Mouse (Mus musculus): ENCODE data around the gene Cfb. TPM values are rescaled to one million over a fixed set of nuclear protein-coding genes. Genes with fewer than 3 reads are reported as not detected.
"Not testable (repeated sequence)": the region's sequence is repeated elsewhere in the genome, so short reads cannot be mapped to it uniquely, and the experiment has no call there.

Cfb gene
- 12.3 and 14.9 TPM in 2 replicates for polyA plus RNA-seq (2012; rRNA removed)

GRCm38 (mm10) chr17:34862416-34863081 is at the start of gene Cfb:
TSS of gene Cfb (minus strand) at chr17:34862518.
- H3K4me1 ChIP-seq (replicated peaks; ENCODE audit: control insufficient read depth, insufficient read depth, low read length), result peaks cover 2% of the 10 kb centered on the region; the same call in 1 of the 2 replicates
- no peak within 1 kb of the TSS for H3K4me3 ChIP-seq (ENCODE audit: control insufficient read depth, insufficient read depth, low read length)
- H3K27ac ChIP-seq (ENCODE audit: control insufficient read depth, insufficient read depth, low read length), result no peak within 1 kb of the TSS
- no peaks in the 10 kb centered on the region for H3K36me3 ChIP-seq (ENCODE audit: control insufficient read depth, insufficient read depth, low read length)
- TF ChIP-seq CTCF (IDR thresholded peaks at IDR 0.05; ENCODE audit: borderline replicate concordance, control insufficient read depth, extremely low read depth, insufficient read depth, low read length, poor library complexity), result no peak
- TF ChIP-seq POLR2A (IDR thresholded peaks at IDR 0.05; ENCODE audit: control insufficient read depth, extremely low read depth, insufficient read depth, low read length, poor library complexity), result no peak
- DNase-seq, result no peak
- no peaks in the 10 kb centered on the region for H3K27me3 ChIP-seq (ENCODE audit: control insufficient read depth, insufficient read depth, low read length)
- WGBS, result 70% methylated on average over 8 of the region's 8 CpGs

- Histone ChIP-seq H3K4me1 (replicated peaks; ENCODE audit: control insufficient read depth, insufficient read depth, low read length) (no peaks in the 10 kb centered on the region), H3K36me3 (ENCODE audit: control insufficient read depth, insufficient read depth, low read length) (peaks cover 65% of the 10 kb centered on the region), H3K27me3 (ENCODE audit: control insufficient read depth, insufficient read depth, low read length) (no peaks in the 10 kb centered on the region), H3K4me3 (ENCODE audit: control insufficient read depth, insufficient read depth, low read length) (no peak overlapping the region), H3K27ac (ENCODE audit: control insufficient read depth, insufficient read depth, low read length) (no peak overlapping the region)
- 56% methylated on average over 5 of the region's 5 CpGs for WGBS
- peak; percentile 87 for DNase-seq
- TF ChIP-seq CTCF (IDR thresholded peaks at IDR 0.05; ENCODE audit: borderline replicate concordance, control insufficient read depth, extremely low read depth, insufficient read depth, low read length, poor library complexity) (peak; percentile 99), POLR2A (IDR thresholded peaks at IDR 0.05; ENCODE audit: control insufficient read depth, extremely low read depth, insufficient read depth, low read length, poor library complexity) (no peak)
Measured at GRCm38 (mm10) chr17:34911945-34912351, 49.6 kb upstream of the Cfb start.

GRCm38 (mm10) chr17:34910982-34911381 is 48.7 kb upstream of the Cfb start:
- 92% methylated on average over 10 of the region's 10 CpGs for WGBS
- no peaks in the 10 kb centered on the region for H3K27me3 ChIP-seq (ENCODE audit: control insufficient read depth, insufficient read depth, low read length)
- no peak overlapping the region for H3K4me3 ChIP-seq (ENCODE audit: control insufficient read depth, insufficient read depth, low read length)
- no peak for DNase-seq
- TF ChIP-seq POLR2A (IDR thresholded peaks at IDR 0.05; ENCODE audit: control insufficient read depth, extremely low read depth, insufficient read depth, low read length, poor library complexity), result no peak
- TF ChIP-seq CTCF (IDR thresholded peaks at IDR 0.05; ENCODE audit: borderline replicate concordance, control insufficient read depth, extremely low read depth, insufficient read depth, low read length, poor library complexity), result no peak
- peaks cover 74% of the 10 kb centered on the region for H3K36me3 ChIP-seq (ENCODE audit: control insufficient read depth, insufficient read depth, low read length)
- no peak overlapping the region for H3K27ac ChIP-seq (ENCODE audit: control insufficient read depth, insufficient read depth, low read length)
- no peaks in the 10 kb centered on the region for H3K4me1 ChIP-seq (replicated peaks; ENCODE audit: control insufficient read depth, insufficient read depth, low read length)

- H3K4me1 ChIP-seq (replicated peaks; ENCODE audit: control insufficient read depth, insufficient read depth, low read length), result 0 out of 2 replicates have a peak, but pooled peaks cover 2% of the 10 kb centered on the region
- no peak overlapping the region for H3K4me3 ChIP-seq (ENCODE audit: control insufficient read depth, insufficient read depth, low read length)
- H3K27me3 ChIP-seq (ENCODE audit: control insufficient read depth, insufficient read depth, low read length), result no peaks in the 10 kb centered on the region
- DNase-seq, result no peak
- H3K36me3 ChIP-seq (ENCODE audit: control insufficient read depth, insufficient read depth, low read length), result peaks cover 48% of the 10 kb centered on the region
- TF ChIP-seq CTCF (IDR thresholded peaks at IDR 0.05; ENCODE audit: borderline replicate concordance, control insufficient read depth, extremely low read depth, insufficient read depth, low read length, poor library complexity) (no peak), POLR2A (IDR thresholded peaks at IDR 0.05; ENCODE audit: control insufficient read depth, extremely low read depth, insufficient read depth, low read length, poor library complexity) (no peak)
- no peak overlapping the region for H3K27ac ChIP-seq (ENCODE audit: control insufficient read depth, insufficient read depth, low read length)
- WGBS, result 94% methylated on average over 9 of the region's 9 CpGs
Measured at GRCm38 (mm10) chr17:34902895-34903294, 40.6 kb upstream of the Cfb start.

- not testable (repeated sequence) for H3K27me3 ChIP-seq (ENCODE audit: control insufficient read depth, insufficient read depth, low read length); H3K27ac ChIP-seq (ENCODE audit: control insufficient read depth, insufficient read depth, low read length); DNase-seq; H3K4me3 ChIP-seq (ENCODE audit: control insufficient read depth, insufficient read depth, low read length); H3K4me1 ChIP-seq (replicated peaks; ENCODE audit: control insufficient read depth, insufficient read depth, low read length)
- peaks cover 38% of the 10 kb centered on the region for H3K36me3 ChIP-seq (ENCODE audit: control insufficient read depth, insufficient read depth, low read length)
- 94% methylated on average over 9 of the region's 10 CpGs for WGBS
Measured at GRCm38 (mm10) chr17:34901948-34902347, 39.6 kb upstream of the Cfb start.

- H3K4me3 ChIP-seq (ENCODE audit: control insufficient read depth, insufficient read depth, low read length); H3K27me3 ChIP-seq (ENCODE audit: control insufficient read depth, insufficient read depth, low read length); DNase-seq; H3K27ac ChIP-seq (ENCODE audit: control insufficient read depth, insufficient read depth, low read length): not testable (repeated sequence)
- peaks cover 27% of the 10 kb centered on the region for H3K36me3 ChIP-seq (ENCODE audit: control insufficient read depth, insufficient read depth, low read length)
- peaks cover 10% of the 10 kb centered on the region for H3K4me1 ChIP-seq (replicated peaks; ENCODE audit: control insufficient read depth, insufficient read depth, low read length)
Measured at GRCm38 (mm10) chr17:34900826-34901225, 38.5 kb upstream of the Cfb start.

GRCm38 (mm10) chr17:34899890-34900243 is 37.5 kb upstream of the Cfb start:
- Histone ChIP-seq H3K36me3 (ENCODE audit: control insufficient read depth, insufficient read depth, low read length) (peaks cover 18% of the 10 kb centered on the region), H3K4me3 (ENCODE audit: control insufficient read depth, insufficient read depth, low read length) (peak overlapping the region; percentile 97), H3K4me1 (replicated peaks; ENCODE audit: control insufficient read depth, insufficient read depth, low read length) (peaks cover 18% of the 10 kb centered on the region), H3K27me3 (ENCODE audit: control insufficient read depth, insufficient read depth, low read length) (no peaks in the 10 kb centered on the region), H3K27ac (ENCODE audit: control insufficient read depth, insufficient read depth, low read length) (peak overlapping the region; percentile 72)
- no peak for DNase-seq
- WGBS, result 3% methylated on average over 5 of the region's 5 CpGs
- TF ChIP-seq CTCF (IDR thresholded peaks at IDR 0.05; ENCODE audit: borderline replicate concordance, control insufficient read depth, extremely low read depth, insufficient read depth, low read length, poor library complexity) (no peak), POLR2A (IDR thresholded peaks at IDR 0.05; ENCODE audit: control insufficient read depth, extremely low read depth, insufficient read depth, low read length, poor library complexity) (no peak)

Data from thymus, adult 2 months (tissue).